Mouse (Mus musculus) small intestine, adult 2 months (tissue): ENCODE results near the gene Tktl1.

Source experiments
- CTCF ChIP-seq: fragments of 200-500 bp; IDR thresholded peaks from 2 replicates; pipeline ENCODE4 v1.5.1; 2012; ENCODE audit warnings: low read depth, mild to moderate bottlenecking, control low read depth, inconsistent platforms, low read length, moderate library complexity, mixed read lengths; ENCODE audit not compliant: insufficient replicate concordance, insufficient read length; ENCODE audit errors: extremely low read depth
- POLR2A ChIP-seq: fragments of 200-500 bp; IDR thresholded peaks from 2 replicates; pipeline ENCODE4 v1.6.1; 2012; ENCODE audit warnings: low read depth, mild to moderate bottlenecking, control low read depth, inconsistent platforms, low read length, moderate library complexity

- TF ChIP-seq POLR2A (no peak), CTCF (no peak)
These were observed 56.1 kb downstream of the Tktl1 start for GRCm38 (mm10) chrX:74233196-74233595.
